Mouse (Mus musculus) ES-E14 (cell line): Measurements from ENCODE around the gene Cela2a. TPM values are rescaled to one million over a fixed set of nuclear protein-coding genes. Genes with fewer than 3 reads are reported as not detected.

Experiments
- DNase-seq: peaks from one replicate; pipeline ENCODE4 v3.0.0-alpha.2; 2013; ENCODE audit warnings: low read depth, low spot score
- H3K27ac ChIP-seq: 2 replicates; pipeline ENCODE4 v1.5.1; 2012; ENCODE audit warnings: low read depth, mild to moderate bottlenecking, low read length, moderate library complexity, mixed read lengths; ENCODE audit not compliant: poor library complexity, insufficient read depth, severe bottlenecking
- H3K36me3 ChIP-seq: 2 replicates; pipeline ENCODE4 v1.6.1; 2012; ENCODE audit warnings: mild to moderate bottlenecking, low read length, moderate library complexity, mixed read lengths; ENCODE audit not compliant: control insufficient read depth, poor library complexity, insufficient read depth, severe bottlenecking
- H3K4me1 ChIP-seq, 2 experiments: fragments of 150-350 bp in 1 of 2; sonication (generic) in 1 of 2; 2 replicates each; pipeline ENCODE4 v1.6.1; 2012; ENCODE audit warnings: low read length in 2 of 2, mild to moderate bottlenecking in 1 of 2, mixed read lengths in 1 of 2; ENCODE audit not compliant: control insufficient read depth in 2 of 2, insufficient read depth in 2 of 2, poor library complexity in 1 of 2
- H3K4me3 ChIP-seq, 2 experiments: fragments of 150-350 bp in 1 of 2; sonication (generic) in 1 of 2; 2 replicates each; pipeline ENCODE4 v1.5.1; 2012; ENCODE audit warnings: low read length in 2 of 2, low read depth in 1 of 2, mild to moderate bottlenecking in 1 of 2, mixed read lengths in 1 of 2; ENCODE audit not compliant: insufficient read depth in 1 of 2, poor library complexity in 1 of 2, severe bottlenecking in 1 of 2
- H3K9ac ChIP-seq: 2 replicates; pipeline ENCODE4 v1.6.1; 2012; ENCODE audit warnings: low read depth, mild to moderate bottlenecking, low read length, mixed read lengths; ENCODE audit not compliant: poor library complexity, insufficient read depth, severe bottlenecking
- H3K9me3 ChIP-seq: fragments of 150-350 bp; sonication (generic); 2 replicates; pipeline ENCODE4 v1.6.1; 2012; ENCODE audit warnings: low read depth, mild to moderate bottlenecking, low read length; ENCODE audit not compliant: control insufficient read depth, insufficient read depth
- CHD2 ChIP-seq: IDR thresholded peaks from 2 replicates; pipeline ENCODE4 v1.6.1; 2014; ENCODE audit warnings: mild to moderate bottlenecking, low read depth, low read length, inconsistent platforms
- HCFC1 ChIP-seq: IDR thresholded peaks from 2 replicates; pipeline ENCODE4 v1.6.1; 2012; ENCODE audit warnings: low read length, inconsistent platforms, borderline replicate concordance; ENCODE audit not compliant: insufficient read depth
- MAFK ChIP-seq: IDR thresholded peaks from 2 replicates; pipeline ENCODE4 v1.6.1; 2014; ENCODE audit warnings: mild to moderate bottlenecking, low read depth, low read length, inconsistent platforms; ENCODE audit not compliant: insufficient read depth
- ZC3H11A ChIP-seq: IDR thresholded peaks from 2 replicates; pipeline ENCODE4 v1.6.1; 2012; ENCODE audit warnings: low read depth, mild to moderate bottlenecking, inconsistent platforms, low read length, borderline replicate concordance
- ZNF384 ChIP-seq: IDR thresholded peaks from 2 replicates; pipeline ENCODE4 v1.6.1; 2012; ENCODE audit warnings: low read depth, low read length, inconsistent platforms
- in situ Hi-C, 2 experiments: fragments of 600-800 bp; cut with MboI; formaldehyde crosslinking; loops; one replicate each; pipeline ENCODE4 v1.15.1; 2025; ENCODE audit warnings: low sequenced_read_pairs in 2 of 2, inconsistent platforms in 1 of 2; ENCODE audit not compliant: unreplicated experiment in 2 of 2
- total RNA-seq: library from RNA; depleted of rRNA; stranded (reverse); fragments of 300-350 nt; gene quantifications from 2 replicates; pipeline ENCODE4 v1.2.3, GENCODE M21; 2012

Gene Cela2a
- total RNA-seq, 1 experiment: 8.2 TPM

DNA sequence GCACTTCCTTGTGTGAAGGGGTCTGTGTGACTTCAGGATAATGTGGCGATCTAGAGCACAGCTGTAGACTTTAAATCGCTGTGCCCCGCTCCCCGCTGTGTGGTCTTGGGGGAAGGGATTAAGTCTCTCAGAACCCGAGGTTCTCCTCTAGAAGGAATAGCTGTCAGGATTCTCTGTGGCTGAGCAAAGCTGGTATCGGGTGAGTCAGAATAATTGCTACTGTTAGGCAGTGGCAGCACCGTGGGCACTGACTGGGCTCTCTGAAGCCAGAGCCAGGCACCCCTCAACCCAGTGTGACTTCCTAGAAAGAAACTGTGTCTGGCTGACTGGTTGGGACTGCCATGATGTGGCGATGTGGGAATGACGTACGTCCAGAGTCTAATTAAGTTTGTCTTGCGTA is 4.4 kb upstream of the Cela2a start:
- in situ Hi-C loops: no loop called here
- H3K9ac ChIP-seq: no peak overlapping the region
- no peak for TF ChIP-seq ZNF384
- TF ChIP-seq HCFC1: no peak
- no peak for TF ChIP-seq ZC3H11A
- TF ChIP-seq CHD2: no peak
- no peak for TF ChIP-seq MAFK
- H3K27ac ChIP-seq: no peak overlapping the region
- no peak overlapping the region for H3K4me3 ChIP-seq
- H3K4me1 ChIP-seq: peaks cover 0 to 10% of the 10 kb centered on the region in 2 experiments; a peak in 1 of 4 replicates
- H3K9me3 ChIP-seq: no peaks in the 10 kb centered on the region
- H3K36me3 ChIP-seq: no peaks in the 10 kb centered on the region
- DNase-seq: no peak

DNA sequence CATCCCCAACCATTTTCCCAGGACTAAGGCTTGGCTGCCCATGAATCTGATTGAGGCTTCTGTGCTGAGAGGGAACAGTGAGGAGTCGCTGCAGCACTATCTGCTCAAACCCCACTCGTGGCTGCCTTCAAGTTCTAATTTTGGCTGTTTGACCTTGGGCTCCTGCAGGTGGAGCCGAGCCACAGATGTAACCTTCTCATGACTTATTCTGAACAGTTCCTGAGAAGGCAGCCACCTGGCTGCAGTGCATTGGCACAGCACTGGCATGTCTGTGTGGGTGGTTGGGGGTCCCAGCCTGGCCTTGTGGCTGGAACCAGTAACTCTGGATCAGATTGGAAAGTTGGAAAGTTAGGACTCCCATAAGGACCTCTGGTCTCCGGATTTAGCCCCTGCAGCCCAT is 2.2 kb upstream of the Cela2a start:
- H3K27ac ChIP-seq: no peak overlapping the region
- in situ Hi-C loops: no loop called here
- no peaks in the 10 kb centered on the region for H3K36me3 ChIP-seq
- H3K4me3 ChIP-seq: no peak overlapping the region
- H3K9me3 ChIP-seq: no peaks in the 10 kb centered on the region
- H3K9ac ChIP-seq: no peak overlapping the region
- DNase-seq: no peak
- no peak for TF ChIP-seq ZNF384
- no peak for TF ChIP-seq MAFK
- peaks cover 0 to 10% of the 10 kb centered on the region in 2 experiments; a peak in 1 of 4 replicates for H3K4me1 ChIP-seq

DNA sequence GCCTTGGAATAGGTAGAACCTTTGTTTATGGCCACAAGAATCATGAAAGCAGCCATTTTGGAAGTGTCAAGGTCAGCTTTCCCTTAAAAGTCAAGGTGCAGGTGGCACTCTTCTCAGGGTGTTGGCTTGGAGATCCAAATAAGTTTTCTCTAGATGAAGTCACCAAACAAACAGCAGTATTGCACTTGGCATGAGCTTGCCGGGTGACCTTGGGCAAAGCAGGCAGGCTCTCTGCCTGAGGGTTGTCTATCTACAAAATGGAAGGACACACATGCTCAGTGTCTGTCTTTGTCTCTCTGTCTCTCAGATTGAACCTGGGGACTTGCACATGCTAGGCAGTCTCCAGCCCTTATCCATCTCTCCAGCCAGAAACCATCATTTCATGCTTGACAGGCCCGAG is 1.4 kb upstream of the Cela2a start:
- no peak overlapping the region for H3K4me3 ChIP-seq
- no peak for DNase-seq
- H3K4me1 ChIP-seq: peaks cover 4 to 14% of the 10 kb centered on the region in 2 experiments; a peak in 2 of 4 replicates
- H3K9ac ChIP-seq: no peak overlapping the region
- H3K36me3 ChIP-seq: no peaks in the 10 kb centered on the region
- TF ChIP-seq ZC3H11A: no peak
- TF ChIP-seq CHD2: no peak
- no peak for TF ChIP-seq HCFC1
- no peak for TF ChIP-seq ZNF384
- no peak for TF ChIP-seq MAFK
- H3K27ac ChIP-seq: no peak overlapping the region
- in situ Hi-C loops: no loop called here
- no peaks in the 10 kb centered on the region for H3K9me3 ChIP-seq

DNA sequence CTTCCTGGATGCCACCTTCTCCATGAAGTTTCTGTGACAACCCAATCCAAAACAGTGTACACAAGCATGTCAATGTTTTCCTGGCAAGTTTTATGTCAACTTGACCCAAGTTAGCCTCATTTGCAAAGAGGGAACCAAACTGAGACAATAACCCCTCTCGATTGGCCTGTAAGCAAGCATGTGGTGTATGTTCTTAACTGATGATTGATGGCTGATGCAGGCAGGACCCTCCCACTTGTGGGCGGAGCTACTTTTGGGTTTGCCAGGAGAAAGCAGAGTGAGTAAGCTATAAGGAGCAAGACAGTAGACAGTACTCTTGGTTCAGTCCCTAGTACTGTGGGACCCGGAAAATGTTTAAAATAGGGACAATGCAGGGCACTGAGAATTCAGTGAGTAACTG is 3.0 kb downstream of the Cela2a start:
- no peak overlapping the region for H3K27ac ChIP-seq
- peaks cover 4 to 10% of the 10 kb centered on the region in 2 experiments; a peak in 2 of 4 replicates for H3K4me1 ChIP-seq
- H3K36me3 ChIP-seq: no peaks in the 10 kb centered on the region
- H3K9me3 ChIP-seq: no peaks in the 10 kb centered on the region
- no peak for TF ChIP-seq MAFK
- TF ChIP-seq ZC3H11A: no peak
- no peak for TF ChIP-seq CHD2
- no peak for TF ChIP-seq HCFC1
- TF ChIP-seq ZNF384: no peak
- in situ Hi-C loops: no loop called here
- no peak overlapping the region for H3K4me3 ChIP-seq
- no peak overlapping the region for H3K9ac ChIP-seq
- peak; percentile 65 for DNase-seq

DNA sequence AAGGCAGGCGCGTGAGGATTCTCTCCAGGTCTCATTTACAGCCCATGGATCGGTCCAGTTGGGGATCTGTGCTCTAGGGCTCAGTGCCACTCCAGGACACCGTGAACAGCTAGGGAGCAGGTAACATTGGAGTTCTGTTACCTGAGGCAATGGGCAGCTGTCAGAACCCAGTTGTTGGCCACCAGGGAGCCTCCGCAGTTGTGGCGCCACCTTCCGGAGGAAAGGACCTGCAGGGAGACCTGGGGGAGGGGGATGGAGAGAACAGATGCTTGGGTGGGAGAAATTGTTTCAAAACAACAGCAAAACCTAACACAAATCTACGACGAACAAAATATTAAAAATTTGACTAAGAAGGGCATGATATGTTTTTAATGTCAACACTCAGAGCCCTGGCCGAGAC is 3.9 kb downstream of the Cela2a start:
- Histone ChIP-seq H3K9ac (no peak overlapping the region), H3K36me3 (no peaks in the 10 kb centered on the region), H3K4me1 (peaks cover 4 to 10% of the 10 kb centered on the region in 2 experiments; a peak in 3 of 4 replicates), H3K4me3 (peak overlapping the region; percentile 15 to 40; a peak in 3 of 4 replicates), H3K9me3 (no peaks in the 10 kb centered on the region), H3K27ac (no peak overlapping the region)
- in situ Hi-C loops: no loop called here
- no peak for TF ChIP-seq MAFK
- no peak for TF ChIP-seq ZC3H11A
- no peak for TF ChIP-seq ZNF384
- TF ChIP-seq HCFC1: no peak
- no peak for DNase-seq
